Mouse (Mus musculus) skeletal muscle tissue, adult 2 months (tissue): Measurements from ENCODE around the gene Cab39.

Source experiments
- DNase-seq: peaks from one replicate; pipeline ENCODE4 v3.0.0-alpha.2; 2012; ENCODE audit warnings: low read depth, low spot score

Cab39 gene

DNA sequence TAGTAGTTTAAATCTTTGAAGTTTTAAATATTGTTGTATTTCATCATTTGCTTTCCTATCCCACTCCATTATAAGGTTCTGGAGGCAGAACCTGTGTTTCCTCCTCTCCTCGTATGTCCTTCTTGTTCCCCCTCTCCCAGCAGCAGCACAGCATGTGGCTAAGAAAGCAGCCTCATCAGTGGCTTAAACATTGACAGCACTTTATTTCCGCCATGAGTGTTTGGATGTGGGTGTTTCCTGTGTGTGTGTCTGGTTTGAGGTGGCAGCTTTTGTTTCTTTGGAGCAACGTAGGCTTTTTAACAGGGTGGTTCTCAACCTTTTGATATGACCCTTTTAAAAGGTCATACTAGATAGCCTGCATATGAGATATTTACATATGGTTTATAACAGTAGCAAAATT lies 52.2 kb downstream of the Cab39 start:
- DNase-seq, result no peak

DNA sequence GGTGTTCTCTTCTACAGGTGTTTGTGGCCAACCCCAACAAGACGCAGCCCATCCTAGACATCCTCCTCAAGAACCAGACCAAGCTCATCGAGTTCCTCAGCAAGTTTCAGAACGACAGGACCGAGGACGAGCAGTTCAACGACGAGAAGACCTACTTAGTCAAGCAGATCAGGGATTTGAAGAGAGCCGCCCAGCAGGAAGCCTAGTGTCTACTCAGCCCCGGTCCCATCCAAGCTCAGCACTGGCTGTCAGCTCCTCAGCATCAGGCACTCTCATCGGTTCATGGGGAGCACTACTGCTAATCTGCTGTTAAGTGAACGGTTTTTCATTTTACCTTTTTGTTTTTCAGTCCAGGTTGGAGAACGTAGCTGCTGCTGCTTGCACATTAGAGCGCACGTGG lies 55.8 kb downstream of the Cab39 start:
- no peak for DNase-seq

DNA sequence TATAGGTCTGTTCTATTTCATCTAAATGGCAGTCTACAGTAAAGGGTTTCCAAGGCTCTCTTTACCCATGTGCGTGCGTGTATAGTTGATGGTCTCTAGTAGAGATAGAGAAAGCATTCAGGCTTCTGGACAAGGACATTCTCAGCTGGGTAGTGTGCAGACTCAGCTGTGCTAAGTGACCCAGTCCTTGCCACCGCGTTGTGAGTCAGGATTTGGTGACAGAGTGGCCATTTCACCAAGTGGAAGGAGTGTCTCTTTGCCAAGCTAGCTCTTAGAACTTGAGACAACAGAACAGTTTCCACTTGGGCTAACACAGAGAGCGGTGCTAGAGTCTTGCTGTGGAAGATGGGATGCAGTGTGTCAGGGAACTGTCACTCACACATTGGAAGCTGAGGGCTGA lies 57.6 kb downstream of the Cab39 start:
- no peak for DNase-seq

DNA sequence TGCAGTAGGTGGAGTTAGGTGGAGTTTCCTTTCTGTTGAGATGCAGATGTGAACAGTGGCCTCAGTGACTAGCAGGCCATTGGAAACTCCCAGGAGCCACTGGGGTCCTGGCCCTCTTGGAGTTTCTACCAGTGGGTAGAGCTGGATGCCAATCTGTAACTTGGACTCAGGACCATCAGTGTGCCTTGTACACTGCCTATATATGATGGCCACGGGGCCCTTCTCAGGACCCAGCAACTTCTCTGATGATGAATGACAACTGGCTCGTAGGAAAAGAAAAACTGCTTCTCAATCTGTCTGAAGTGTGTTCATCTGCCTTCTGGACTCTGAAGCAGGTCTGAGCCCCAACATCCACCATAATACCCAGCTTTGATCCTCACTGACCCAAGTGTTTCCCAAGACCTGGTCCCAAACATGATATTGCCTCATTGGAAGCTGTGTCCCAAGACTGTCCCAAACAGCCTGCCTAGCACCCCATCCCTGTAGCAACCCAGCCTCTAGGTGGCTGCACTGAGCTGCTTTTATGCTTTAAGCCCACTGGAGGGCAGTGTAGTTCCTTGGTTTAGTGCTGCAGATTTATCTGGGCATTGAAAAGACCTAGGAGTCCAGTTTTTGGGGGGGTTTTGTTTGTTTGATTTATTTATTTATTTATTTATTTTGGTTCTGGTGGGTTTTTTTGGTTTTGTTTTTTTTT lies 59.9 kb downstream of the Cab39 start:
- peak; percentile 65 for DNase-seq

DNA sequence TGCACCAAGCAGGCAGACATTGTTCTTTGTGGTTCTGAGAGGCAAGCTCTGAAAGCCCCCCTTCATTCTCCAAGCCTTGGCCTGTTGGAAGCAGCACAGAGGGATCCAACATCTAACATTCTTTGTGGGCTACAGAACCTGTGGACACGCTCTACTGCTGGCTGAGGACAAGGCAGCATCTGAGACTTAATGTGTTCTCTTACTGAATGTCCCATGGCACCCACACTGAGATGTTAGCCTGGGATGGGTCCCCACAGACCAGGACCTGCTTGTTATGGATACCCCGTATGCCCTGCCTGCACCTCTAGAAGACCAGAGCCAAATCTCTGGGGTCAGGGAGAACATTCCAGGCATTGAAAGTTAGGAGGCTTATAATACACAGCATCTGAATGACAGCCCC lies 60.6 kb downstream of the Cab39 start:
- no peak for DNase-seq

DNA sequence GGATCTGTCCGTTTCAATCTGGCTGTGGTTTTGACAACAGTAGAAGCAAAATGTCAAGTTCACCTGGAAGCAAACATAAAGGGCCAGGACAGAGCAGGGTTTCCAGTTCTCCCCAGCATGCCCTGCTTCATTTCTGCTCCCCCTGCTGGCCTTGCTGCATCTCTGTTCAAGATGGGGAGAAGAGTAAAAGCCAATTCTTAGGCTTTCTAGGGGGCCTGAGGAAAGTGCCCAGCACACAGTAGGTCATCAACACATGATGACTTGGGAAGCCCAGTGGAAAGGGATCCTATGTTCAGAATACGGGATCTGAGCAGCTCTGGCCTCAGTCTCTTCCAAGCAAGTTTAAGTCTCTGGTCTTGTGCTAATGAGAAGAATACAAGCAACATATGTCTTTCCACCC lies 61.2 kb downstream of the Cab39 start:
- DNase-seq, result no peak

GRCm38 (mm10) chr1:85856266-85856665 lies 63.0 kb downstream of the Cab39 start:
- no peak for DNase-seq

DNA sequence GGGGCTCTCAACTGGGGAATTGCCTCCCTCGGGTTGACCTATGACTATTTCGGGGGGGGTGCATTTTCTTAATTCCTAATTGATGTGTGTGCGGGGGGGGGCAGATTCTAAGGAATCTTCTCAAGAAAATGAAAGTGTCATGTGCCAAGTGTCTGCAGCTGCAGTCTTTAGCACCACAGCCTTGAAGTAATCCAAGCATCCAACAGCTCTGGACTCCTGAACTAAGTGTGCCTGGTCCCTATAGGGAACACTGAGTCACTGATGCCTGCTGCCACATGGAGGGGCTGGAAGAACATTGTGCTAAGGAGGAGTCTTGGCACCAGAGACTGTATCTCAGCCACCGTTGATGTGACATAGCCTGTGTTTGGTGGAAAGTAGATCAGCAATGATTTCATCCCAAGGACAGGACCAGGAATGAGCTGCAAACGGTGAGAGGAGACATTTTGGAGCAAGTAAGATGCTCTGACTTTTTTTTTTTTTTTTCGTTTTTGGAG lies 64.1 kb downstream of the Cab39 start:
- peak; percentile 36 for DNase-seq

GRCm38 (mm10) chr1:85864383-85864782 lies 71.1 kb downstream of the Cab39 start:
- no peak for DNase-seq

GRCm38 (mm10) chr1:85870001-85870400 lies 76.8 kb downstream of the Cab39 start:
- DNase-seq, result no peak

GRCm38 (mm10) chr1:85870546-85870945 lies 77.3 kb downstream of the Cab39 start:
- DNase-seq, result no peak

GRCm38 (mm10) chr1:85882003-85882402 lies 88.8 kb downstream of the Cab39 start:
- no peak for DNase-seq

DNA sequence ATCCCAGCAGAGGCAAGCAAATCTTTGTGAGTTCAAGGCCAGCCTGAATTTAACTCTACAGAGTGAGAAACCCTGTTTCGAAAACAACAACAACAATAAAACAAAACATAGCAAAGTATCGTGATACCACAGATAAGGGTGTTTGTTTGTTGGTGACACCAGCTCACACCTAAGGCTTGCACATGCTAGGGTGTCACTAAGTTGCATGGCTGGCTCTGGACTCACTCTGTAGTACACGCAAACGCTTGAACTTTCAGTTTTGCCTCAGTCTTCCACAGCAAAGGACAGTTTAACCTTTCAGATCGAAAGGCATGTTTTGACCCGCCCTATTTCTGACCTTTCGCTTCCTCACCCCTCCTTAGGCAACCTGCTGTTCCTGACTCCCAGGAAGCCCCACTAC lies 94.0 kb downstream of the Cab39 start:
- DNase-seq, result no peak

DNA sequence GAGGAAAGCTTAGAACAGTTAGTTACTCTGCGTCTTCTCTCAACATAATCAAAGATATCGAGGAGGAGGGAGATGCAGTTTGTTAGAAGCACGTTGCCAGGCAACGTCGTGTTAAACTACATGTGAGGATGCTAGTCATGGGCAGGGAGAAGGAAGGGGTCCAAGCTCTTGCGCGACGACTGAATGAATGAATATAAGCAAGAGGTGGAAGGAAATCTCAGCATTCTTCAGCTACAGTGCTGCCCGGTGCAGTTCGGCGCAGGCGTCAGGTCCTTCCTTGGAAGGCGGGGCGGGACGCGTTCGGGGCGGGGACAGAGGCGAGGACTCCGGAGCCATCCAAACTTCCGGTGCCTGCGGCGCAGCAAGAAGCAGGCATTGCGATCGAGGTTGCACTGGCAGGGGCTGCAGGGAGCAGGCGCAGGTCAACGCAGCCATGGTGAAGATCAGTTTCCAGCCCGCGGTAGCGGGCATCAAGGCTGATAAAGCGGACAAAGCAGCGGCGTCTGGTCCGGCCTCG lies 101.0 kb downstream of the Cab39 start, which contains the start of gene Itm2c:
Gene Itm2c, plus strand, starts transcription at position 51 of the 517 bp plus-strand sequence.
- DNase-seq, result peak; percentile 50

DNA sequence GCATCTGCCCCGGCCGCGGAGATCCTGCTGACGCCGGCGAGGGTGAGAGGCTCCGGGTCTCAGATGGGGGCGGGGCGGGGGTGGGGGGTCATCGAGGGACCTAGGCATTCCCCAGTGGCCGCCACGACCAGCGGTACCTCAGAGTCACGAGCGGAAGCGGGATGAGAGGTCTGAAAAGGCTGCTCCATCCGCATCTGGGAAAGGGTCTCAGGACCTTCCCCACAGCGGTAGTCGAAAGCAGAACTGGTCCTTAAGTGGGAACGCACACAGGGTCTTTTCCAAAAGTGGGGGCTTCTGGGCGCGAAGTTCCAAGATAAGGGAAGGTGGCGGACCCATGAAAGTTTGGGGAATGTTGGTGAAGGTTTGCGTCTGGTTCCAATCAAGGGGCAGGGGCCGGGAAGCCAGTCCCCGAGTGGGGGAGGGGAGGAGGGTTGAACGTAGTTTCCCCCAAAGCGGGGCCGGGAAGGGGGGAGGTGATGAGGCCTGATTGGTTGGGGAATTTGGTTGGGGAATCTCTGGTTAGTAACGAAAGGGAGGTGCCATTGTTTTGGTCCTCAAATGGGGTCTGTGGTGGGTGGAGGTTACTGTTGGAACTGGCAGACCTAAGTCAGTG lies 101.6 kb downstream of the Cab39 start:
- no peak for DNase-seq

DNA sequence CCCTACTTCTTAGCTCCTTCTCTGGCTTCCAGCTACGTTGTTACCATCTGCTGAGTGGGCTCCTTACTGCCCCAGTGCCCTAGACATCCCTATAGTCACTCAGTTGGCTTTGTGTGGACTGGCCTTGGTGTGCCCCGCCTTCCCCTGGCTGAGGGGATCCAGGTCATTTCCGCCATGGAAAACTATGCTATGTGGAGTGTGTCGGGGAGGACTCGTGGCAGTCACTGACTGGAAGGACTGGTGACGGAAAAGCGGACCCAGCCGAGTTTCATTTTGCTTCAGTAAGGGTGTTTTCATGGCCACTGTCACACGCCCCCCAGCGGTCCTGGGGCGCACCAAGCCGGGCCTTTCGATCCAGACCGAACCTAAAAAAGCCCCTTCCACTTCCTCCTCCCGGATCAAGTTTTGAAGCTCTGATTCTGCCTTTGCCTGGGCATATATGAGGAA lies 102.2 kb downstream of the Cab39 start:
- peak; percentile 30 for DNase-seq

GRCm38 (mm10) chr1:85896110-85896509 lies 102.9 kb downstream of the Cab39 start:
- no peak for DNase-seq

DNA sequence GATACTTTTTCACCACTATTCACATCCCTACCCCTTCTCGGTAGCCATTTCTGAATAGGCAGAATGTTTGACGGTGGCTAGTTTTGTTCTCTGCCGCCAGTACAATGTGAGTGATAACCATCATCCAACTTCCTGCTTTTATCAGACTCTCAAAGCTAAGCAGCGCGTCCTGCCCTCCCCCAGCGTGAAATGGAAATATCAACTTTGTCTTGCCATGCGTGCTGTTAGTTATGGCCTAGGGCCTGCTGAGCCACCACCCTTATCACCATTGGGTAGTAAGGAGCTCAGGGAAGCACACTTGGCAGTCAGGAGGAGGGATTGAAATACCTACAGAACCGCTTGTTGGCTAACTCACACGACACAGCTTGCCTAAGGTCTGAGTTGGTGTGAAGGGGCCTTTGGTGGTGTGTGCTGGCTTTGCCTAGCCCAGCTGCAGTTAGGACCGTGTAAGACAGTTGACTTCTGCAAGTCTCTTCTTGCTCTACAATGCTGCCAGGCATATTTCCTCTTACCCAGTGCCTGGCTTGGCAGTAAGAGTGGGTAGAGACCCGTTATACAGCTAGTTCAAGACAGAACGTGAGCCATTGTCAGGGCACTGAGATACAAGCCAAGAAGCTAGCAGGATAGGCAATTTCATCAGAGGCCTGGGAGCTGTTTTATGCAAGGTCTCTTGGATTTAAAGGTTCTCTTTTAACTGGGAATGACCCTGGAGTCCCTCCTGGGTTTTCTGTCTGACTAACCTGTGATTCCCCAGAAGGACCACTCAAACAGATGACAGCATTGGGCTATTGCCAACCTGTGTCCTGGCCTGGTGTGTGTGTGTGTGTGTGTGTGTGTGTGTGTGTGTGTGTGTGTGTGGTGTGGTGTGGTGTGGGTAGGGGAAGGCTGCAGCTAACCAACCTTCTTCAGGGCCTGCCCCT lies 103.8 kb downstream of the Cab39 start:
- no peak for DNase-seq

DNA sequence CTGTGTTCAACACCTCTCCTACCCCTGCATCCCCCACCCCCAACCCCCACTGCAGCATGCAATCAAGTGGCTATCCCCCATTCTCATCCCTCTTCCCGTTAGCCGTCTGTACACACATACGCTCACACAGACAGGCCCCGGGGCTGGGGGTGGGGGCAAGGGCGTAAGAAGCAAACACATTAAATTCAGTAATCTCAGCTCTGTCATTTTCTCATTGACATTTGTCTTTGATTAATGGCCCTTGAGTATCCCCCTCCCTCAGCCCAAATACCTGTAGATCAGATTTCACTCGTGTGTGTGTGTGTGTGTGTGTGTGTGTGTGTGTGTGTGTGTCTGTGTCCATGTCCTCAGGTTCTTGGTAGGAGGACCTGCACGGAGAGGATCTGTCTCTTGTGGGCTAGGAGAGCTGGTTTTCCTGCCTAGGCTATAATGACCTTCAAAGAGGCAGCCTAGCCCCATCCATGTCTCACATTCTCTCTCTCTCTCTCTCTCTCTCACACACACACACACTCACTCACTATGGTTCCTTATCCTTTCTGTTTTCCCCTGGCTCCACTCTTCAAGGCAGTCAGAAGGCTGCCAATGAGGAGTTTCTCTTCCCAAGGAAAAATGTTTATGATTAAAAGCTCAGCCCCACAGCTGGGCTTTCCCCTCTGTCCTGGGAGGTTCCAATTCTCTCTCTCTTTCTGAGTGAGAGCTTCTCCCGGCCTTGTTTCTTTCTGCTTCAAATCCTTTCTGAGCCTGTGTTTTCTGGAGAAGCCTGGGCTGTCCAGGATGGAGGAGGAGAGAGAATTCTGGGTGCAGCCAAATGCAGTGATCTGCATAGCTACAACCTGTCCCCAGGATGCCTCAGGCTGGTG lies 104.9 kb downstream of the Cab39 start:
- no peak for DNase-seq

DNA sequence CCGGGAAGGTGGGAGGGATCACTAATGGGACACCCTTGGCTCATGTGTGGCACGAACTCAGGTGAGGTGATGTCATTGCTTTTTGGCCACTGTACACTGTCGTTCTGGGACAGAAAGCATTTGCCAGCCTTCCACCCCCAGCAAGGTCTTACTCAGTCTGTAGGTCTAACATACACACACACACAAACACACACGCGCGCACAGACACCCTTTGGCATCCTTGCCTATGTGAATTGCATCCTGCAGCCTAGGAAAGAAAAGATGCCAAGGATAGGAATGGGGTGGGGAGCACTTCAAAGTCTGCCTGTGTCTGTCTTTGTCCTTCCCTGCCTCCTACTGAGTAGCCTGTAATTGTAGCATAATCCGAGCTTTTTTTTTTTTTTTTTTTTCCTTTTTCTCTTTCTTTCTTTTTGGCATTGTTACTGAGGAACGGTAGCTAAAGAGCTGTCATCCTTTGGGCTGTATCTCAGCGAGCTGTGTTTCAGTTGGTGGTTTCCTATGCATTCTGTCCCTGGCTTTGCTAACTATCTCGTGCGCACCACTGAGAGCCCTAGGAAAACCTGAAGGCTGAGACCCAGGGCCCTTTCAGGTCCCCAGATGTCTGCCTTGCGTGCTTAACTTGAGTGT lies 105.6 kb downstream of the Cab39 start:
- DNase-seq, result no peak

DNA sequence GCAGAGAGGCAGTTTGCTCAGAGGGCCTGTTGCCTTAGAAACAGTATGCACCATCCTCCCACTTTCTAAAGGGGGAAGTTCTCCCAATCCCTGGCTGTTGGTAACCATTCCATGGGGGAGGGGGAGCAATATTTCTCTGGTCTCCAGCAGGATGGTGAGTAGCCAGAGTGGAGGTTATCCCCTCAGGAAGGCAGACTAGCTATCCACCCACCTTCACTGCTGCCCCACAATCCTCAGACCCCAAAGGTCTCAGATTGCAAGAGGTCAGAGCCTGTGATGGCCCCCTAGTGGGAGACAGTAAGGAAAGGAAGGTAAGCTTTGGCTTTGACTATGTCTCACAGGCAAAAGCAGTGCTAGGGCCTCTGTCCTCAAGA lies 106.1 kb downstream of the Cab39 start:
- DNase-seq, result no peak
